Mouse (Mus musculus): ENCODE results near the gene Kcna2. TPM values are rescaled to one million over a fixed set of nuclear protein-coding genes. Genes with fewer than 3 reads are reported as not detected.

Gene Kcna2
- total and polyA plus RNA-seq, 2 experiments from 2014 or later: 0.01 to 0.99 TPM

DNA sequence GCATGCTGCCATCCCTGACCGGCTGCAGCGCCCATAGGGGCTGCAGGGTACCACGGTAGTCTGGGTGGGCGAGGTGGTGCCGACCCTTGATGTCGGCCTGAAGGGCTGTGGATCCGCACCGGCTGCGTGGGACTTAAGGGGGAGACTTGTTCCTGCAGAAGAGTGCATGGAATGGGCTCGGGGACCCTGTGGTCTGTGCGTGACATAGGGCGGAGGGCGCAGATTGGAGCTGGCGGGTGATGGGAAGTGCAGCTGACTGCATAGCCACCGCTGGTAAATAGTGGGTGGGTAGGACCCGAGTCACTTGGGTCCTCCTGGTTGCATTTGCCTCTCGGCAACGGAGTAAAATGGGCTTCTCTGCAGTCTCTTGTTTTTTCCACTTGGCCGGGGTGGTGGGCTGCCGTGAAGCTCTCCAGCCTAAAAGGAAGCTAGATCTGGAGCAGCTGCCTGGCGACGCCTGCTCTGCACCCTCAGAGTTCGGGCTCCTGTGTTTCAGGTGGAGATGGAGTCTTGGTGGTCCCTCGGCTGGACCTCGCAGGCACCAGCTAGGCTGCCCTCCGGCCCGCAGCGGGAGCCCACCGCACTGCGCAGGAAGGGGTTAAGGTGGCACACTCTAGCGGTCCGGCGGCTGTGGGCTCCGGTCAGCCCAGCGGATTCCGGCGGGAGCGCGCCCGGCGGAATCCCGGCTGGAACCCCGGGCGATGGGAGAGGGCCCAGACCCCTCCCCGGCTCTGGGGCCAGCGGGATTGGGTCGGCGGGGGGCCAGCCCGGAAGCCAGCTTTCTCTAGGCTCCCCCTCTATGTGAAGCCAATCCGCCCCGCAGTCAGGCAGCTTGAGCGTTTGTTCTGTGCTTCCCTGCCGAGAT is 1.1 kb downstream of the Kcna2 start:
- DNase-seq (ENCODE audit: low spot score) (no peak), ATAC-seq (ENCODE audit: insufficient read depth, low read depth) (peak; percentile 52; the same call in 1 of the 2 replicates)
- no peaks in the 10 kb centered on the region for H3K9me3 ChIP-seq (replicated peaks; ENCODE audit: control insufficient read depth, low read length)
- no peak for TF ChIP-seq EP300 (IDR thresholded peaks at IDR 0.05; ENCODE audit: low read depth)
- TF ChIP-seq CTCF (IDR thresholded peaks at IDR 0.05; ENCODE audit: low read depth): no peak
- H3K27me3 ChIP-seq (ENCODE audit: control insufficient read depth, insufficient read depth, low read length): peaks cover 55% of the 10 kb centered on the region
- H3K4me2 ChIP-seq (ENCODE audit: low read depth, low read length): peak overlapping the region; percentile 91
- H3K4me3 ChIP-seq (ENCODE audit: low read depth, low read length): peak overlapping the region; percentile 56
- H3K9ac ChIP-seq (replicated peaks; ENCODE audit: low read depth, low read length): no peak overlapping the region
- no peaks in the 10 kb centered on the region for H3K4me1 ChIP-seq (ENCODE audit: control insufficient read depth, insufficient read depth)
- under 1% methylated on average over 53 of the region's 53 CpGs for WGBS
- no peaks in the 10 kb centered on the region for H3K36me3 ChIP-seq (replicated peaks; ENCODE audit: control insufficient read depth, insufficient read depth, low read length)
- H3K27ac ChIP-seq (ENCODE audit: low read depth): no peak overlapping the region

DNA sequence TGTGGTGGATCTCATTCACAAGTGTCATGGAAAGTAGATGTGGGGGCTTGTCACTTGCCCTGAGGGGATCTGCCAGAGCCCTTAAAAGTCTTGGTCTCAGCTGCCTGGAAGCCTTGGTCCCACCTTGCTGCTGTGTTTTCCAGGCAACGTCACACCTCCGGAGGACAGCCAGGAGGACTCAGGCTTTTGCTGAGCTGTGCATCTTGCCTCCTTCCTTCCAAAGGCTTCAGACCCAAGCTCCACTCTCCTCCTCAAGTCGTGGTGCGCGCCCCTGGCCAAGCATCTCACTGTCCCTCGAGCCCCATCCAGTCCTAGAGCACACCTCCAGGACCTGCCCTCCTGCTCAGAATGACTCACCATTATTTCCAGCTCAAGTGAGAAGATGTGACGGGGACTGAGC is 2.1 kb downstream of the Kcna2 start:
- peaks cover 55% of the 10 kb centered on the region for H3K27me3 ChIP-seq (ENCODE audit: control insufficient read depth, insufficient read depth, low read length)
- no peak overlapping the region for H3K4me2 ChIP-seq (ENCODE audit: low read depth, low read length)
- no peaks in the 10 kb centered on the region for H3K36me3 ChIP-seq (replicated peaks; ENCODE audit: control insufficient read depth, insufficient read depth, low read length)
- H3K4me1 ChIP-seq (ENCODE audit: control insufficient read depth, insufficient read depth): no peaks in the 10 kb centered on the region
- no peak overlapping the region for H3K27ac ChIP-seq (ENCODE audit: low read depth)
- WGBS: 59% methylated on average over 7 of the region's 7 CpGs
- ATAC-seq (ENCODE audit: insufficient read depth, low read depth) (no peak), DNase-seq (ENCODE audit: low spot score) (no peak)
- H3K9me3 ChIP-seq (replicated peaks; ENCODE audit: control insufficient read depth, low read length): no peaks in the 10 kb centered on the region
- H3K4me3 ChIP-seq (ENCODE audit: low read depth, low read length): no peak overlapping the region
- no peak overlapping the region for H3K9ac ChIP-seq (replicated peaks; ENCODE audit: low read depth, low read length)
- TF ChIP-seq EP300 (IDR thresholded peaks at IDR 0.05; ENCODE audit: low read depth) (no peak), CTCF (IDR thresholded peaks at IDR 0.05; ENCODE audit: low read depth) (no peak)

- Histone ChIP-seq H3K27ac (ENCODE audit: low read depth) (no peak overlapping the region), H3K4me2 (ENCODE audit: low read depth, low read length) (no peak overlapping the region), H3K4me3 (ENCODE audit: low read depth, low read length) (no peak overlapping the region), H3K27me3 (ENCODE audit: control insufficient read depth, insufficient read depth, low read length) (peaks cover 55% of the 10 kb centered on the region), H3K9me3 (replicated peaks; ENCODE audit: control insufficient read depth, low read length) (no peaks in the 10 kb centered on the region), H3K36me3 (replicated peaks; ENCODE audit: control insufficient read depth, insufficient read depth, low read length) (no peaks in the 10 kb centered on the region), H3K9ac (replicated peaks; ENCODE audit: low read depth, low read length) (no peak overlapping the region), H3K4me1 (ENCODE audit: control insufficient read depth, insufficient read depth) (no peaks in the 10 kb centered on the region)
- 77% methylated on average over 3 of the region's 3 CpGs for WGBS
- no peak for DNase-seq (ENCODE audit: low spot score)
- TF ChIP-seq EP300 (IDR thresholded peaks at IDR 0.05; ENCODE audit: low read depth) (no peak), CTCF (IDR thresholded peaks at IDR 0.05; ENCODE audit: low read depth) (no peak)
- ATAC-seq (ENCODE audit: insufficient read depth, low read depth): no peak
Observed at GRCm38 (mm10) chr3:107103462-107103861, 2.5 kb downstream of the Kcna2 start.

GRCm38 (mm10) chr3:107105986-107106385 is 5.0 kb downstream of the Kcna2 start:
- no peak overlapping the region for H3K4me3 ChIP-seq (ENCODE audit: low read depth, low read length)
- no peak overlapping the region for H3K9ac ChIP-seq (replicated peaks; ENCODE audit: low read depth, low read length)
- no peak for TF ChIP-seq EP300 (IDR thresholded peaks at IDR 0.05; ENCODE audit: low read depth)
- no peak for TF ChIP-seq CTCF (IDR thresholded peaks at IDR 0.05; ENCODE audit: low read depth)
- no peaks in the 10 kb centered on the region for H3K9me3 ChIP-seq (replicated peaks; ENCODE audit: control insufficient read depth, low read length)
- no peak overlapping the region for H3K4me2 ChIP-seq (ENCODE audit: low read depth, low read length)
- DNase-seq (ENCODE audit: low spot score) (no peak), ATAC-seq (ENCODE audit: insufficient read depth, low read depth) (no peak)
- H3K36me3 ChIP-seq (replicated peaks; ENCODE audit: control insufficient read depth, insufficient read depth, low read length): no peaks in the 10 kb centered on the region
- 71% methylated on average over 6 of the region's 6 CpGs for WGBS
- H3K27me3 ChIP-seq (ENCODE audit: control insufficient read depth, insufficient read depth, low read length): peaks cover 36% of the 10 kb centered on the region
- no peaks in the 10 kb centered on the region for H3K4me1 ChIP-seq (ENCODE audit: control insufficient read depth, insufficient read depth)
- no peak overlapping the region for H3K27ac ChIP-seq (ENCODE audit: low read depth)

GRCm38 (mm10) chr3:107112498-107112897 is 11.6 kb downstream of the Kcna2 start:
- Histone ChIP-seq H3K9ac (replicated peaks; ENCODE audit: low read depth, low read length) (no peak overlapping the region), H3K9me3 (replicated peaks; ENCODE audit: control insufficient read depth, low read length) (no peaks in the 10 kb centered on the region), H3K27me3 (ENCODE audit: control insufficient read depth, insufficient read depth, low read length) (no peaks in the 10 kb centered on the region), H3K4me3 (ENCODE audit: low read depth, low read length) (no peak overlapping the region), H3K36me3 (replicated peaks; ENCODE audit: control insufficient read depth, insufficient read depth, low read length) (no peaks in the 10 kb centered on the region), H3K27ac (ENCODE audit: low read depth) (no peak overlapping the region), H3K4me1 (ENCODE audit: control insufficient read depth, insufficient read depth) (0 out of 2 replicates have a peak, but pooled peaks cover 3% of the 10 kb centered on the region), H3K4me2 (ENCODE audit: low read depth, low read length) (no peak overlapping the region)
- DNase-seq (ENCODE audit: low spot score) (no peak), ATAC-seq (ENCODE audit: insufficient read depth, low read depth) (no peak)
- 56% methylated on average over 4 of the region's 4 CpGs for WGBS
- TF ChIP-seq CTCF (IDR thresholded peaks at IDR 0.05; ENCODE audit: low read depth): no peak
- TF ChIP-seq EP300 (IDR thresholded peaks at IDR 0.05; ENCODE audit: low read depth): no peak
